Mouse (Mus musculus) ES-Bruce4 (cell line): ENCODE measurements at regions not wholly inside any gene's neighbourhood (a gene's known extent, or its start where the extent isn't known, plus 50 kb on each side); places are given as distances from the start of the nearest gene placed in this dataset.
A peak's percentile ranks its signal among the peaks of the same experiment; 100 is the strongest.

ENCODE experiments used
- CTCF ChIP-seq: IDR thresholded peaks from one replicate; pipeline ENCODE4 v1.8.1; 2011; ENCODE audit warnings: low read depth, low read length
- EP300 ChIP-seq: IDR thresholded peaks from 2 replicates; pipeline ENCODE4 v1.6.1; 2011; ENCODE audit warnings: low read depth, low read length; ENCODE audit not compliant: insufficient read depth
- POLR2A ChIP-seq: IDR thresholded peaks from one replicate; pipeline ENCODE4 v1.8.1; 2011; ENCODE audit warnings: low read length; ENCODE audit not compliant: insufficient read depth

- peak; percentile 81; the same call in 1 of the 2 replicates for TF ChIP-seq EP300
- no peak for TF ChIP-seq POLR2A
- no peak for TF ChIP-seq CTCF
Measured at GRCm38 (mm10) chr17:45923217-45923730, 108.9 kb downstream of the Vegfa start.
